Mouse (Mus musculus) limb, embryonic 11.5 days (tissue): ENCODE results near the gene Cnpy1. TPM values are rescaled to one million over a fixed set of nuclear protein-coding genes. Genes with fewer than 3 reads are reported as not detected.

Experiments
- ATAC-seq: fragments of 200-750 bp; cut with Nextera tagmentation; 2 replicates; pipeline ENCODE4 v1.8.0; 2017; ENCODE audit warnings: low read depth; ENCODE audit not compliant: insufficient number of reproducible peaks, low FRiP score, low TSS enrichment
- DNase-seq: peaks from one replicate; pipeline ENCODE4 v3.0.0-alpha.2; 2015; ENCODE audit warnings: low spot score
- H3K27ac ChIP-seq: fragments of 300-500 bp; sonication (generic); replicated peaks from 2 replicates; pipeline ENCODE4 v1.5.1; 2014; ENCODE audit warnings: low read depth, mild to moderate bottlenecking, low read length
- H3K27me3 ChIP-seq: fragments of 300-500 bp; sonication (generic); 2 replicates; pipeline ENCODE4 v1.6.1; 2014; ENCODE audit warnings: mild to moderate bottlenecking, low read length, mixed read lengths; ENCODE audit not compliant: control insufficient read depth, insufficient read depth
- H3K36me3 ChIP-seq: fragments of 300-500 bp; sonication (generic); 2 replicates; pipeline ENCODE4 v1.6.1; 2014; ENCODE audit warnings: mild to moderate bottlenecking, low read length, moderate library complexity, mixed read lengths; ENCODE audit not compliant: control insufficient read depth, insufficient read depth
- H3K4me1 ChIP-seq: fragments of 300-500 bp; sonication (generic); 2 replicates; pipeline ENCODE4 v1.6.1; 2014; ENCODE audit warnings: low read length, mixed read lengths; ENCODE audit not compliant: control insufficient read depth, insufficient read depth
- H3K4me2 ChIP-seq: fragments of 300-500 bp; sonication (generic); 2 replicates; pipeline ENCODE4 v1.6.1; 2014; ENCODE audit warnings: low read depth, mild to moderate bottlenecking, moderate library complexity; ENCODE audit not compliant: severe bottlenecking
- H3K4me3 ChIP-seq: fragments of 300-500 bp; sonication (generic); 2 replicates; pipeline ENCODE4 v1.5.1; 2014; ENCODE audit warnings: low read depth, low read length
- H3K9ac ChIP-seq: fragments of 300-500 bp; sonication (generic); 2 replicates; pipeline ENCODE4 v1.6.1; 2014; ENCODE audit warnings: mild to moderate bottlenecking, low read length
- H3K9me3 ChIP-seq: fragments of 300-500 bp; sonication (generic); 2 replicates; pipeline ENCODE4 v1.6.1; 2016; ENCODE audit warnings: low read length; ENCODE audit not compliant: control insufficient read depth
- WGBS: fragments of 180-500 bp; shearing (Covaris S2); extraction: QIAGEN DNeasy Blood & Tissue Kit; methylation state at CpG from one replicate; pipeline ENCODE4 v1.1.7; 2014; 5-methylcytosine and 5-hydroxymethylcytosine counted together
- polyA plus RNA-seq: library from polyadenylated mRNA; unstranded; fragments of >200 nt; fragmentation: Nextera tagmentation; extraction: Ambion mirVana; gene quantifications from 2 replicates; pipeline ENCODE4 v1.2.1, GENCODE M21; 2014

Cnpy1 gene
- polyA plus RNA-seq, 1 experiment from 2014 or later = not detected

DNA sequence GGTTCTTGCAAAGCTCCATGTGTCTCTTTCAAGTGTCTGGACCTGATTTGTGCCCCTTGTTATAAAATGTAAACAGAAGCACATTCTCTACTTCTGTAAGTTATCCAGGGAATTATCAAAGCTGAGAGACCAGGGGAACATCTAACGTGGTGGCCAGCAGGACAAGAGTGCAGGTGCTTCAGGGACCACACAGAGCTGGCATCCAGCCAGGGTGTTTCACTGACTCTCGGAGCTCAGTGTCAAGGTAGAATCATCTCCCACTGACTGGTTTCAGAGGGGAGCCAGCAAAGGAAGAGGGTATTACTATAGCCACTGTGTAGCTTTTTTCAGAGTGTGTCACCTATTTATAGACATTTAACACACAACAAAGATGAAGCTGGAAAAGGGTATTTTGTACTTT is 22.0 kb upstream of the Cnpy1 start:
- DNase-seq (no peak), ATAC-seq (no peak)
- H3K27ac ChIP-seq = no peak overlapping the region
- no peak overlapping the region for H3K4me2 ChIP-seq
- no peaks in the 10 kb centered on the region for H3K36me3 ChIP-seq
- H3K9me3 ChIP-seq = no peaks in the 10 kb centered on the region
- H3K4me1 ChIP-seq = no peaks in the 10 kb centered on the region
- no peaks in the 10 kb centered on the region for H3K27me3 ChIP-seq
- no peak overlapping the region for H3K4me3 ChIP-seq
- H3K9ac ChIP-seq = no peak overlapping the region
- 51% methylated on average over 2 of the region's 2 CpGs for WGBS

DNA sequence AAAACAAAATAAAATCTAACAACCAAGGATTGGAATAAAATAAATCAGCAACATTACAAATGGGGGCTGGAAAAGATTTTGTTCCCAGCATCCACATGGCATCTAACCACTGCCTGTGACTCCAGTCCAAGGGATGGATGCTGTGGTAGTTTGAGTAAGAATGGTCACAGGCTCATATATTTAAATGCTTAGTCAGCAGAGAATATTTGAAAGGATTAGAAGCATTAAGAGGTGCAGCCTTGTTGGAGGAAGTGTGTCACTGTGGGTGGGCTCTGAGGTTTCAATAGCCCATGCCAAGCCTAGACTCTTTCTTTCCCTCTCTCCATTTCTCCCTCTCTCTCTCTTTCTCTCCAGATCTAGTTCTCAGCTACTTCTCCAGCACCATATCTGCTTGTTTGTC is 20.0 kb upstream of the Cnpy1 start:
- Histone ChIP-seq H3K4me3 (no peak overlapping the region), H3K4me2 (no peak overlapping the region), H3K27me3 (no peaks in the 10 kb centered on the region), H3K36me3 (no peaks in the 10 kb centered on the region), H3K9me3 (no peaks in the 10 kb centered on the region), H3K9ac (no peak overlapping the region), H3K4me1 (no peaks in the 10 kb centered on the region), H3K27ac (no peak overlapping the region)
- ATAC-seq (no peak), DNase-seq (no peak)

- Histone ChIP-seq H3K27me3 (no peaks in the 10 kb centered on the region), H3K27ac (no peak overlapping the region), H3K4me1 (no peaks in the 10 kb centered on the region), H3K4me3 (no peak overlapping the region), H3K36me3 (no peaks in the 10 kb centered on the region), H3K4me2 (no peak overlapping the region), H3K9ac (no peak overlapping the region), H3K9me3 (no peaks in the 10 kb centered on the region)
- ATAC-seq (no peak), DNase-seq (no peak)
- 41% methylated on average over 1 of the region's 1 CpGs for WGBS
Observed at GRCm38 (mm10) chr5:28263852-28264251, 18.2 kb upstream of the Cnpy1 start.

- no peak for DNase-seq
- Histone ChIP-seq H3K36me3 (no peaks in the 10 kb centered on the region), H3K27me3 (no peaks in the 10 kb centered on the region), H3K27ac (no peak overlapping the region), H3K4me1 (no peaks in the 10 kb centered on the region), H3K4me2 (no peak overlapping the region), H3K4me3 (no peak overlapping the region), H3K9ac (no peak overlapping the region), H3K9me3 (no peaks in the 10 kb centered on the region)
- 83% methylated on average over 5 of the region's 5 CpGs for WGBS
- ATAC-seq = no peak
Observed at GRCm38 (mm10) chr5:28262070-28262469, 16.5 kb upstream of the Cnpy1 start.

- Histone ChIP-seq H3K9me3 (no peaks in the 10 kb centered on the region), H3K36me3 (no peaks in the 10 kb centered on the region), H3K27ac (no peak overlapping the region), H3K4me1 (no peaks in the 10 kb centered on the region), H3K9ac (no peak overlapping the region), H3K27me3 (no peaks in the 10 kb centered on the region), H3K4me3 (no peak overlapping the region), H3K4me2 (no peak overlapping the region)
- WGBS = 89% methylated on average over 1 of the region's 1 CpGs
- ATAC-seq (no peak), DNase-seq (no peak)
Observed at GRCm38 (mm10) chr5:28259939-28260338, 14.3 kb upstream of the Cnpy1 start.

- WGBS = 41% methylated on average over 1 of the region's 1 CpGs
- ATAC-seq (no peak), DNase-seq (no peak)
- Histone ChIP-seq H3K9me3 (no peaks in the 10 kb centered on the region), H3K36me3 (no peaks in the 10 kb centered on the region), H3K4me3 (no peak overlapping the region), H3K4me2 (no peak overlapping the region), H3K9ac (no peak overlapping the region), H3K27ac (no peak overlapping the region), H3K27me3 (no peaks in the 10 kb centered on the region), H3K4me1 (no peaks in the 10 kb centered on the region)
Observed at GRCm38 (mm10) chr5:28259385-28259784, 13.8 kb upstream of the Cnpy1 start.

DNA sequence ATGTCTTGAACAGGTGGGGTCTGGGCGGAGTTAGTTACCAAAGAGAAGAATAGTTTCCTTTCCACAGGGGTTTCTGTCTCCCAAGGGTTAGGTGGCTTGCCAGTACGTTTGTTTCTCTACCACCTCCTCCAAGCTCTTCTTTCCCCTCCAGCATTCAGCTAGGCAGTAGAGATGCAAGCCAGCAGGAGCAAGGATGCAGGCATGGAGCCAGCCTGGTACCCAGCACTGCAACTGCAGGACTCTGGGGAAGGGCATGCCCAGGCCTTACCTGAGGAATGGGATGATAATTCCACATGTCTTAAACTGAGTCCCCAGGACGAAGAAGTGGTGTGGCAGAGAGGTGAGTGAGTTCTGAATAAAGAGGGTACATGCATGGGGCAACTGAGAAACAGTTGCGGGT is 12.2 kb upstream of the Cnpy1 start:
- DNase-seq (no peak), ATAC-seq (no peak)
- no peak overlapping the region for H3K27ac ChIP-seq
- WGBS = 70% methylated on average over 4 of the region's 4 CpGs
- no peaks in the 10 kb centered on the region for H3K27me3 ChIP-seq
- no peak overlapping the region for H3K4me2 ChIP-seq
- no peaks in the 10 kb centered on the region for H3K4me1 ChIP-seq
- no peak overlapping the region for H3K9ac ChIP-seq
- no peaks in the 10 kb centered on the region for H3K36me3 ChIP-seq
- no peak overlapping the region for H3K4me3 ChIP-seq
- no peaks in the 10 kb centered on the region for H3K9me3 ChIP-seq

DNA sequence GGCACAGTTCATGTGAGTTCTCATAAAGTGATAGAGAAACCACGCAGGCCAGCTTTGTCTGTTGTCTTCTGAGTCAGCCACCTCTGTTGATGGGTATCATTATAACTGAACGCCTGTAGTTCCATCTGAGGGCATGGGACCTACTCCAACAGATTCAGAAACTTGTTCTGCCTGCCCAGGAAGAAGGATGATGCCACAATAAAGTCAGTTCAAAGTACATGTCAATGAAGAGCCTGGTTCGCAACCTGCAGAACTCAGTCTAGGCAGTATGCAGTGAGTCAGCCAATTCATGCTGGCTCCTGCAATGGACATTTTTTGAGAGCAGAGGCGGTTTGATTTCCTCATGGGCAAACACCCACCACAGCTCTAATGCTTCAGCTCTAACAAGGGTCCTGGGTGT is 7.4 kb upstream of the Cnpy1 start:
- no peaks in the 10 kb centered on the region for H3K4me1 ChIP-seq

GRCm38 (mm10) chr5:28252260-28252659 is 6.7 kb upstream of the Cnpy1 start:
- DNase-seq (no peak), ATAC-seq (no peak)
- Histone ChIP-seq H3K36me3 (no peaks in the 10 kb centered on the region), H3K9me3 (no peaks in the 10 kb centered on the region), H3K4me1 (no peaks in the 10 kb centered on the region), H3K9ac (no peak overlapping the region), H3K27me3 (no peaks in the 10 kb centered on the region), H3K4me2 (no peak overlapping the region), H3K4me3 (no peak overlapping the region), H3K27ac (no peak overlapping the region)
- 91% methylated on average over 4 of the region's 4 CpGs for WGBS

More for the DNA sequence above, 7.4 kb upstream of the Cnpy1 start:
- DNase-seq (no peak), ATAC-seq (no peak)
- H3K27ac ChIP-seq = no peak overlapping the region
- no peak overlapping the region for H3K4me2 ChIP-seq
- no peaks in the 10 kb centered on the region for H3K36me3 ChIP-seq
- WGBS = 87% methylated on average over 4 of the region's 4 CpGs
- no peaks in the 10 kb centered on the region for H3K9me3 ChIP-seq
- H3K9ac ChIP-seq = no peak overlapping the region
- H3K4me3 ChIP-seq = no peak overlapping the region
- H3K27me3 ChIP-seq = no peaks in the 10 kb centered on the region
